Mouse (Mus musculus) monocyte, adult 5-6 weeks (primary cell): ENCODE data around the gene Trim54. TPM values are rescaled to one million over a fixed set of nuclear protein-coding genes. Genes with fewer than 3 reads are reported as not detected.
A peak's percentile ranks its signal among the peaks of the same experiment; 100 is the strongest.

Experiments used
- ATAC-seq: fragments of 153-309, 156-312 bp; replicated peaks from 2 replicates; pipeline ENCODE4 v1.8.0; 2017; ENCODE audit warnings: mild to moderate bottlenecking; ENCODE audit not compliant: low TSS enrichment, insufficient number of reproducible peaks, severe bottlenecking, poor library complexity, low FRiP score
- total RNA-seq: library from RNA; stranded (forward); fragments of 200-1000, 200-491, 200-594 nt; gene quantifications from 3 replicates; pipeline ENCODE4 v1.2.3, GENCODE M21; 2017

Trim54 gene
- total RNA-seq, result not detected in 3 replicates

DNA sequence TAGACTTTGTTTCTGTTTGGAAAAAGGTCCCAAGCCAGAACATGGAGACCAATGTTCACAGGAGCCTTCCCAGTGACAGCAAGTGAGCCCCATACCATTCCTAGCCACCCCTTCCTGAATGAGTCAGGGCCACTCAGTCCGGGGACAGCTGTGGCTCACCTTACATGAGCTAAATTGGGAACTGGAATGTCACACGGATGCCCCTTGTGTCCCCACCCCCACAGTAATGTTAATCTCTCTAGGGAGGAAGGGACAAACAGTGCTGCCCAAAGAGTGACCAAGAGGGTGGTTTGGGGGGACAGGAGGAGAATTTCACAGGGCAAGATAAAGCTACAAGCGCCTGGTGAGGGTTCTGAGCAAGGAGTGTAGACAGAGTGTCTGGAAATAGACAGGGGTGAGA is at the start of gene Trim54:
Trim54 (plus strand) TSS at position 359 of the 400 bp plus-strand sequence.
- no peak for ATAC-seq

GRCm38 (mm10) chr5:31069810-31070209 is 46.7 kb upstream of the Trim54 start:
- no peak for ATAC-seq

GRCm38 (mm10) chr5:31071059-31071458 is 45.5 kb upstream of the Trim54 start:
- no peak for ATAC-seq

GRCm38 (mm10) chr5:31071821-31072220 is 44.7 kb upstream of the Trim54 start:
- ATAC-seq, result no peak

GRCm38 (mm10) chr5:31073176-31073575 is 43.3 kb upstream of the Trim54 start:
- no peak for ATAC-seq

DNA sequence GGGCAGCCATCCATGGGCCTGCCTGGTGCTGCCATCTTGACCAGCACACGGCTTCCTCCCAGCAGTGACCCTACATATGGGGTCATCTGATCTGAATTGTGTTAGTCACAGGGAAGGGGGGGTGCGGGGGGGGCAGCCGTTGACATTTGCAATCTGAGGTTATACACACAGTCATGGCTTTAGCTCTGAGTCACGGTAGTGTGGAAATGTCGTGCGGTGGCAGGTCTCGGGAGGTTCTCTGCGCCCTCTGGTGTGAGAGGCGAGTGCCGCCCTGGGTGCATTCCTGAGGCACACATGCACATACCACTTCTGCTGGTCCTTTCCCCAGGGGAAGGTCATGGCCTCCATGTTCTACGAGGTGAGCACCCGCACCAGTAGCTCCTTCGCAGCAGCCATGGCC is 40.2 kb upstream of the Trim54 start:
- ATAC-seq, result no peak

DNA sequence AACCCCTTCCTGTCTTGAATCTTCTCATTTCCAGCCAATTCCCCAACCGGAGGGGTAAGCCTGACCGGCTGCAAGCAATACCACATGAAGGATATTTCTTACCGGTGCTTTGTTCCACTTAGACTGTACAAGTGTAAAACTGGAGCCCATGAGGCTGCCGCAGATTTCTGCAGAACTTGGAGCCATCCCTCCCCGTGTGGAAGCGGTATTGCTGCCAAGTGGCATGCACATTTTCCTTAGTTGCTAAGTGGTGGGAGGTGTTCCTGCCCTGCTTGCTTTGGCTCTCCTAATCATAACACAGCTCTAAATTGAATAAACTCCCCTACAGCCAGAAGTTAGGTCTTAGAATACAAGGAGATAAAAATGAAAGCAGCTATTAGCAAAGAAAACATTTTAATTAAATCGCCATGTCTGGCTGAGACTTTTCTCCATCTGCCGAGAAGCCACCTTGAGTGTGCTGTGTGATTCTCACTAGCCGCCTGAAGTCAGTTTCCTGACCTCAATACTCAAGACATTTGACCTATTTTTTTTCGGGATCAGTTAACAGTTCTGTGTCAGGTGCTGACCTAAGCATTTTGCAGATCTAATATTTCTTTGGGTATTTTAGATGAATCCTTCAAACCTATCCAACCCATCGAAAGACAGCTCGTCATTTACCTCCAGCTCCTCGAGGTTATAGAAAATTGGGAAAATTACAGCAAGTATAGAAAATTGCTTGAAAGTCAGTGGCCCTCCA is 36.3 kb upstream of the Trim54 start:
- ATAC-seq, result no peak

DNA sequence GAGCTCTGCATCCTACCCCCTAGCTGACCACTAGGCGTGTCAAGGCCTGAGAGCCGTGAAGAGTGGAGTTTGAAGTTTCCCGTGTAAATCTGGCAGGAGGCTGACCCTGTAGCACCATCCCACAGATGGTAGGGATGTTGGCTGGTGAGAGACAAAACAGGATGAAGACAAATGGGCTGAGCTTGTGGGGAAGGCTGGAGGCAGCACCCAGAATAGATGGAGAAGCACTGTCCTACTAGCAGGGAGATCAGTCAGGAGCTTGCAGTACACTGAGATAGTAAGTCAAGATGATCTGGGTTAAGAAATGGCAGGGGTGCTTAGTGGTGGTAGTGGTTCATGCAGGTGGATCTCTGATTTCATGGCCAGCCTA is 35.7 kb upstream of the Trim54 start:
- ATAC-seq, result no peak

GRCm38 (mm10) chr5:31081386-31081785 is 35.1 kb upstream of the Trim54 start:
- ATAC-seq, result 0 out of 2 replicates have a peak, but pooled peaks have one; percentile 45

DNA sequence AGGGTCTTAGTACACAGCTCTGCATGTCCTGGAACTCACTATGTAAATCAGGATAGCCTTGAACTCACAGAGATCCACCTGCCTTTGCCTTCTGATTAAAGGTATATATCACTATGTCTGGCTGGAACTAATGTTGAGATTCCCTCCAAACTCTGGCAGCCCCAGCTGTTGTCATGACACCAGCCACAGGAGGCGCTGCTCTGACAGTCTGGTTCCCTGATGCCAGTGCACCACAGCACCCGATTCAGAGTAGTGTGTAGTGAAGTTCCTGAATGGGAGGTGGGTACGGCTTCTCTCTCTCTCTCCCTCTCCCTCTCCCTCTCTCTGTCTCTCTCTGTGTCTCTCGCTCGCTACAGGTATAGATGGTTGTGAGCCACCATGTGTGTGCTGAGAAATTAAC is 34.2 kb upstream of the Trim54 start:
- ATAC-seq, result peak; percentile 57; the same call in 1 of the 2 replicates

GRCm38 (mm10) chr5:31082935-31083625 is 33.4 kb upstream of the Trim54 start:
- no peak for ATAC-seq

- ATAC-seq, result no peak
Observed at GRCm38 (mm10) chr5:31083949-31084348, 32.6 kb upstream of the Trim54 start.

DNA sequence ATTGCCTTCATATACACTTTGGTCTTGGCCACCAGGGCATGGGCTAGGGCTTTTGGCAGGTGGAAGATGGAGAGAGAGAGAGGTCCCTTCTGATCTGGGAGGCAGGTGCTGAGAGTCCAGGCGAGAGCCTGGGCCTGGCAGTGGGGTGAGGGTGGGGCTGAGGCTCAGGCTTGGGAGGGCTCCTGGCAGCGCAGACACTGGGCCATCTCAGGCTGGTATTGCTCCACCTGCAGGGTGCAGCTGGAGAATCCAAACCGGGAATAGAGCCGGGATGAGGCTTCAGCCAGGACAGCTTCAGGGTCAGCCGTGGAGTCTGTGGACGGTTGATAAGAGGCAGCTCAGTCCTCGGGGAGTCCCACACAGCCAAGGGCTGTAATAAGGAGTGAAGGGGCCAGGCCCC is 29.9 kb upstream of the Trim54 start:
- no peak for ATAC-seq

DNA sequence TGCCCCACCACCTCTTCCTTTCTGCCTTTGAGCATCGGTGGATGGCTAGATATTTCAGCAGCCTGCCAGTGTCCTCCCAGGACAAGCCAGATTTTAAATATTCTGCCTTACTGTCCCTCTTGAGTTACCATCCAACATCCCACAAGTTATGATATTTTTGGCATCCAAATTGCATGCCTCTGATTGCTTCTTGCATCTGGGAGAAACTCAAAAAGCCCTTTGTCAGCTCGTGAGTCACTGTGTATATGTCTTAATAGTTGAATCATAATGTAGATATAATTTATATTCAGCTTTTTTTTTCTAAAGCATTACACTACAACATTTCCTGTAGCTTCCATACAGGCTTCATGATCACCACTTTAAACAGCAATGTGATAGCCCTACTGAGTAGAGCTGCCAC is 29.4 kb upstream of the Trim54 start:
- ATAC-seq, result no peak

- no peak for ATAC-seq
Observed at GRCm38 (mm10) chr5:31092231-31092975, 24.1 kb upstream of the Trim54 start.

DNA sequence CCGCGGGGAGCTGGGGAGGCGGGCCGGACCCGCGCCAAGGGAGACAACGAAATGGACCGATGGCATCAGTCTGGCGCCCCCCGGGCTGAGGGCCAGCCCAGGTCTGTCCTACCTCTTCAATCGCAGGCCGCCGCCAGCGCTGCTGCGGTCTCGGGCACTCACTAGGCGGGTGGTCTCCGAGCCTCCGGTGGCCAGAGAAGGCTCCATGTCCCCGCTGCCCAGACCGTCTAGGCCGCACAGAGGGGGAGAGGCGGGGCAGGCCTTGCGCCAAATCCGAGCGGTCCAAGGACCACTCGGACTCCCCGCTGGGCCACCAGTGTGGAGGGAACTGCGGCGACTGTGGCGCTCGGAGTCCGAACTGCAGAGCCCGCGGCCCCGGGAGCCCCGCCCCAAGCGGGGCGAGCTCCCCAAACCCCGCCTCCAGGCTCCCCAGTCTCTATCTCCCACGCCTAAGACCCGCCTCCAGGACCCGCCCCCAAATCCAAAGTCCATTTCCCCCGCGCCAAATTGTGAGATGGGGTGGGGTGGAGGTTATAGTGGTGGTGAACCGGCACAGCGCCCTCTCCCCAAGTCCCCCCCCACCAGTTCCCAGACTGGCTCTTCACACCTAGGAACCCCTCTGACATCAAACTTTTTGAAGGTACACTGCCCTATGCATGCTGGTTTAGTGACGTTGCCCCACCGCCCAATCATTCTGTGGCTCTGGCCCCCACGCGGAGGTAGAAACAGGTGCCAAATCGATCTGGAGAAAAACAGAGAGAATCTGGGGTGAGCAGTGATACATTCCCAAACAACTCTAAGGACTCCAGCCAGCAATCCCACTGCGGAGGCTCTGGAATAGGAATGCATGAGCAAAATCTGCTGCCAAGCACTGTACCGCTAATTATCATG is 23.1 kb upstream of the Trim54 start:
- no peak for ATAC-seq

- no peak for ATAC-seq
Observed at GRCm38 (mm10) chr5:31094100-31094798, 22.3 kb upstream of the Trim54 start.
